Mouse (Mus musculus): Measurements from ENCODE around the gene Lmln.

DNA sequence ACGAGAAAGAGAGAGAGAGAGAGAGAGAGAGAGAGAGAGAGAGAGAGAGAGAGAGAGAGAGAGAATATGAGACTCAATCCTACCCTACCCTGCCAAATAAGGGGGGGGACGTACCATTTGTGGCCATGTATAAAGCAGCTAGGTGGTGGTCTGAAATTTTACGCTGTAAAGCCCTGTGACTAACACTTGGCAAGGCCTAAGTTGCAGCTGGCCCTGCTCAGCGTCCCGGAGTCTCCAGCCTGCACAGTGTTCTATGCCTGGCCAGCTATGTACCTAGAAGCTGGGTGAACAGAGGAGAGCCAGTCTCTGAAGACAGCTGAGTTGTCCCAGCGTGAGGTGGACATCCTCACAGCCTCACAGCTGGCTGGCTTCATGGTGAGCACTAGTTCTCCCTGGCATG is 64.7 kb downstream of the Lmln start:
- TF ChIP-seq POLR2A (IDR thresholded peaks at IDR 0.05; ENCODE audit: low read depth, low read length) (no peak), CTCF (IDR thresholded peaks at IDR 0.05; ENCODE audit: extremely low read depth, insufficient read depth, insufficient read length, insufficient replicate concordance) (no peak)
